Mouse (Mus musculus) olfactory bulb, adult 2 months (tissue): ENCODE measurements around the gene Trip11.
"Not testable (repeated sequence)": the region's sequence is repeated elsewhere in the genome, so short reads cannot be mapped to it uniquely, and the experiment has no call there.

Experiments used
- CTCF ChIP-seq: fragments of 200-500 bp; IDR thresholded peaks from 2 replicates; pipeline ENCODE4 v1.5.1; 2012; ENCODE audit warnings: low read depth, mild to moderate bottlenecking, low read length, moderate library complexity; ENCODE audit not compliant: insufficient read depth
- POLR2A ChIP-seq: fragments of 200-500 bp; IDR thresholded peaks from 2 replicates; pipeline ENCODE4 v1.6.1; 2012; ENCODE audit warnings: mild to moderate bottlenecking, low read depth, low read length, moderate library complexity; ENCODE audit not compliant: insufficient read depth

GRCm38 (mm10) chr12:101958960-101959780, 46.1 kb upstream of the Trip11 start:
- not testable (repeated sequence) for TF ChIP-seq CTCF, POLR2A
